Mouse (Mus musculus): ENCODE results near the gene Gm49405.
"Not testable (repeated sequence)": the region's sequence is repeated elsewhere in the genome, so short reads cannot be mapped to it uniquely, and the experiment has no call there.

GRCm38 (mm10) chr19:4044109-4044508 lies 43.7 kb downstream of the Gm49405 start:
- not testable (repeated sequence) for TF ChIP-seq CTCF (IDR thresholded peaks at IDR 0.05; ENCODE audit: borderline replicate concordance, extremely low read depth, insufficient read depth, insufficient read length); POLR2A (IDR thresholded peaks at IDR 0.05; ENCODE audit: borderline replicate concordance, extremely low read depth, insufficient read depth, insufficient read length, poor library complexity, severe bottlenecking)
